Mouse (Mus musculus) liver, embryonic 13.5 days (tissue): ENCODE data around the gene Smok2a. TPM values are rescaled to one million over a fixed set of nuclear protein-coding genes. Genes with fewer than 3 reads are reported as not detected.
"Not testable (repeated sequence)": the region's sequence is repeated elsewhere in the genome, so short reads cannot be mapped to it uniquely, and the experiment has no call there.

Experiments
- ATAC-seq: fragments of 200-750 bp; cut with Nextera tagmentation; 2 replicates; pipeline ENCODE4 v1.8.0; 2017; ENCODE audit warnings: low read depth, mild to moderate bottlenecking, moderate number of reproducible peaks, moderate library complexity
- DNase-seq: peaks from one replicate; pipeline ENCODE4 v3.0.0; 2022
- H3K27ac ChIP-seq: fragments of 300-500 bp; sonication (generic); 2 replicates; pipeline ENCODE4 v1.5.1; 2015; ENCODE audit warnings: moderate library complexity, mild to moderate bottlenecking, inconsistent platforms
- H3K27me3 ChIP-seq: fragments of 300-500 bp; sonication (generic); 2 replicates; pipeline ENCODE4 v1.6.1; 2015; ENCODE audit warnings: mild to moderate bottlenecking, inconsistent platforms
- H3K36me3 ChIP-seq: fragments of 300-500 bp; sonication (generic); 2 replicates; pipeline ENCODE4 v1.6.1; 2015; ENCODE audit warnings: mild to moderate bottlenecking, inconsistent platforms
- H3K4me1 ChIP-seq: fragments of 300-500 bp; sonication (generic); replicated peaks from 2 replicates; pipeline ENCODE4 v1.6.1; 2015; ENCODE audit warnings: inconsistent platforms
- H3K4me2 ChIP-seq: fragments of 300-500 bp; sonication (generic); 2 replicates; pipeline ENCODE4 v1.6.1; 2015; ENCODE audit warnings: inconsistent platforms, mild to moderate bottlenecking, moderate library complexity
- H3K4me3 ChIP-seq: fragments of 300-500 bp; sonication (generic); replicated peaks from 2 replicates; pipeline ENCODE4 v1.5.1; 2015; ENCODE audit warnings: mild to moderate bottlenecking, inconsistent platforms
- H3K9ac ChIP-seq: fragments of 300-500 bp; sonication (generic); 2 replicates; pipeline ENCODE4 v1.6.1; 2015; ENCODE audit warnings: mild to moderate bottlenecking, inconsistent platforms
- H3K9me3 ChIP-seq: fragments of 300-500 bp; sonication (generic); replicated peaks from 2 replicates; pipeline ENCODE4 v1.6.1; 2016; ENCODE audit warnings: inconsistent platforms
- WGBS: fragments of 180-500 bp; shearing (Covaris S2); methylation state at CpG from one replicate; pipeline ENCODE4 v1.1.7; 2015; ENCODE audit not compliant: insufficient replicate concordance; 5-methylcytosine and 5-hydroxymethylcytosine counted together
- polyA plus RNA-seq: library from polyadenylated mRNA; unstranded; fragments of >200 nt; fragmentation: Nextera tagmentation; extraction: Ambion mirVana; gene quantifications from 2 replicates; pipeline ENCODE4 v1.2.1, GENCODE M21; 2015

Smok2a gene
- not detected in 2 replicates for polyA plus RNA-seq

DNA sequence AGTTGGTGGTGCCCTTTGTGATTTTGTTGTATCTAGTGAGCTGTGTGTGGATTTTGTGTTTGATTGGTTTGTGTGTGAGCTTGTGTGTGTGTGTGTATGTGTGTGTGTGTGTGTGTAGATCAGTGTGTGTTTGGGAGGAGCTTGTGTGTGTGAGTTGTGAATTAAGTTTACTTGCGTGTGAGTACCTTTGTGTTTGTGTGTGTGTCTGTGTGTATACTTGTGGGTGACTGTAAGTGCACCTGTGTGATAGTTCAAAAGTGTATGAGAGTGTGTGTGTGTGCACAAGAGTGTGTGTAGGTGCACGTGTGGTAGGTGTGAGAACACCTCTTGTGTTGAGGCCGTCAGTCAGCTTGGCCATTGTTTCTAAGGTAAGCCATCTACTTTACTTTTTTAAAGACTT lies at the start of gene Smok2a:
TSS of gene Smok2a (plus strand) at position 301 of the 400 bp plus-strand sequence.
- no peaks in the 10 kb centered on the region for H3K36me3 ChIP-seq
- no peak within 1 kb of the TSS for H3K4me3 ChIP-seq
- ATAC-seq (no peak), DNase-seq (no peak)
- 67% methylated on average over 3 of the region's 3 CpGs for WGBS
- H3K27me3 ChIP-seq: no peaks in the 10 kb centered on the region
- no peak within 1 kb of the TSS for H3K4me2 ChIP-seq
- H3K9me3 ChIP-seq: peaks cover 69% of the 10 kb centered on the region
- H3K4me1 ChIP-seq: no peaks in the 10 kb centered on the region
- H3K9ac ChIP-seq: no peak within 1 kb of the TSS
- no peak within 1 kb of the TSS for H3K27ac ChIP-seq

DNA sequence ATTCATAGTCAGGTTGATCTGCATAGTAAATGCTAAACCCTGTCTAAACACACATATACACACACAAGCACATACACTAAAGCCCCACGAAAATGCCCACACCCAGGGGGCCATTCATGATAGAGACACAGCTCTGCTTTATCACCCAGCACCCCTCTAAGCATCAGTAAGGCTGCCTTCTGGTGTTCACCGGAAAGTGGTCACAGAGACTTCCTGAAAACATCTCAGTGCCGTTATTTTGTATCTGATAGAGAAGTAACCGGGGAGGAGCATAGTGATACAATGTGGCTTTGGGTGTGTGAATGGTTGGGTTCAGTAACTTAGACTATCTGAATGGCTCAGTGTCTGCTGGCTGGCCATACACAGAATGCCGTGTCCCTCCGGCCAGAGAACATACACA lies 47.4 kb upstream of the Smok2a start:
- not testable (repeated sequence) for H3K9ac ChIP-seq, H3K4me1 ChIP-seq, H3K27ac ChIP-seq, H3K4me3 ChIP-seq, H3K4me2 ChIP-seq, ATAC-seq, H3K9me3 ChIP-seq, H3K27me3 ChIP-seq, H3K36me3 ChIP-seq, DNase-seq
- 60% methylated on average over 6 of the region's 6 CpGs for WGBS

DNA sequence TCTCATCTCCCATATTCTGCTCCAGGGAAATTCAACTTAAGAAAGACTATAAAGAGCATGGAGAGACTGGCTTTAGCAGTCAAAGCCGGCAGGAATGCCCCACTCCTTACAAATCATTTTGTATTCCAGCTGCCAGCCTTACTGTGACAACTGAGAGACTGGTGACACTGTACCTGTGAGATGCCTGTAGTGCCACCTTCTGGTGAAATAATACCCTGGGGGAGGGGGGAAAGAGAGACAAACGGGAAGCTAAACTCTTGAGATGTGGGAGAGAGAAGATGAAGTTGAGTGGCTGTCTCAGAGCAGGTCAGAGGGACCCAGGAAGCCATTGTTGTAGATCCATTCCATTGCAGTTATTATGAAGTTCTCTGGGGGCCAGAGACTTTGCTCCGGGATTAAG lies 47.0 kb upstream of the Smok2a start:
- H3K27ac ChIP-seq, H3K4me2 ChIP-seq, H3K9me3 ChIP-seq, H3K36me3 ChIP-seq, H3K27me3 ChIP-seq, DNase-seq, H3K4me3 ChIP-seq, H3K4me1 ChIP-seq, H3K9ac ChIP-seq, ATAC-seq: not testable (repeated sequence)
- 28% methylated on average over 2 of the region's 3 CpGs for WGBS

- not testable (repeated sequence) for H3K9ac ChIP-seq, H3K4me2 ChIP-seq, H3K27ac ChIP-seq, H3K9me3 ChIP-seq, H3K36me3 ChIP-seq, H3K4me3 ChIP-seq, ATAC-seq, H3K4me1 ChIP-seq, H3K27me3 ChIP-seq, DNase-seq
- no CpG with 5 or more reads among the region's 1 CpGs for WGBS
Measured at GRCm38 (mm10) chr17:13175609-13176008, 45.4 kb upstream of the Smok2a start.

- not testable (repeated sequence) for DNase-seq, H3K9ac ChIP-seq, H3K4me1 ChIP-seq, H3K36me3 ChIP-seq, H3K27me3 ChIP-seq, H3K4me2 ChIP-seq, H3K4me3 ChIP-seq, H3K27ac ChIP-seq
- ATAC-seq: peak; percentile 40; the same call in 1 of the 2 replicates
- peaks cover 18% of the 10 kb centered on the region for H3K9me3 ChIP-seq
- 29% methylated on average over 1 of the region's 1 CpGs for WGBS
Measured at GRCm38 (mm10) chr17:13177796-13178195, 43.2 kb upstream of the Smok2a start.

GRCm38 (mm10) chr17:13179021-13179420 lies 42.0 kb upstream of the Smok2a start:
- not testable (repeated sequence) for DNase-seq, ATAC-seq, H3K4me1 ChIP-seq, H3K4me3 ChIP-seq, H3K9ac ChIP-seq, H3K36me3 ChIP-seq, H3K27me3 ChIP-seq, H3K27ac ChIP-seq, H3K4me2 ChIP-seq
- WGBS: 69% methylated on average over 4 of the region's 4 CpGs
- H3K9me3 ChIP-seq: peaks cover 21% of the 10 kb centered on the region

GRCm38 (mm10) chr17:13180491-13180890 lies 40.5 kb upstream of the Smok2a start:
- ATAC-seq, H3K4me2 ChIP-seq, H3K27ac ChIP-seq, H3K4me1 ChIP-seq, H3K9ac ChIP-seq, H3K4me3 ChIP-seq, H3K27me3 ChIP-seq, H3K36me3 ChIP-seq, DNase-seq: not testable (repeated sequence)
- 70% methylated on average over 5 of the region's 5 CpGs for WGBS
- peaks cover 25% of the 10 kb centered on the region for H3K9me3 ChIP-seq

DNA sequence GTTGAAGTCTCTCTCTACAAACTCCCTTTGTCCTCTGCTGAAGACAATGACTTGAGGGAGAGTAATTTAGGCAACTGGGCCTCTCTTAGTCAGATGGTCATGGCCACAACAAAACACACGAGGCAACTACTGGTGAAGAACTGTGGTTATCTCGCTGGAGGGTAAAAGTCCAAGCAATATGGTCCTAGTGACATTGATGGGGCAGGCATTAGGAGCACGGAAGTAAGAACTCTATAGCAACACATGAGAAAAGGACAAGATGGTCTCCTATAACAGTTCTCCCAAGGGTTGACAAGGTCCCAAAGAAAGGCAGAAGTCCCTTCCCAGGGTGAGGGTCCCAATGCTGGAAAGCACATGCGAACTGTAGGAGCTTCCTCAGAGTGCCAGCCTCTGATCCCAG lies 38.3 kb upstream of the Smok2a start:
- peaks cover 36% of the 10 kb centered on the region for H3K9me3 ChIP-seq
- WGBS: 40% methylated on average over 3 of the region's 4 CpGs
- H3K4me2 ChIP-seq: not testable (repeated sequence)

GRCm38 (mm10) chr17:13184514-13184913 lies 36.5 kb upstream of the Smok2a start:
- not testable (repeated sequence) for DNase-seq, H3K9ac ChIP-seq, H3K4me3 ChIP-seq, H3K27ac ChIP-seq, H3K36me3 ChIP-seq, ATAC-seq, H3K4me1 ChIP-seq, H3K27me3 ChIP-seq, H3K4me2 ChIP-seq
- peaks cover 38% of the 10 kb centered on the region for H3K9me3 ChIP-seq
- WGBS: 79% methylated on average over 4 of the region's 5 CpGs

More for the DNA sequence above, 38.3 kb upstream of the Smok2a start:
- not testable (repeated sequence) for H3K27ac ChIP-seq, H3K4me1 ChIP-seq, H3K4me3 ChIP-seq, H3K36me3 ChIP-seq, ATAC-seq, H3K27me3 ChIP-seq, DNase-seq, H3K9ac ChIP-seq

- not testable (repeated sequence) for H3K4me1 ChIP-seq, ATAC-seq, H3K36me3 ChIP-seq, DNase-seq, H3K9ac ChIP-seq, H3K4me3 ChIP-seq, H3K27ac ChIP-seq, H3K27me3 ChIP-seq, H3K4me2 ChIP-seq
- 67% methylated on average over 6 of the region's 6 CpGs for WGBS
- peaks cover 26% of the 10 kb centered on the region for H3K9me3 ChIP-seq
Measured at GRCm38 (mm10) chr17:13186541-13186940, 34.4 kb upstream of the Smok2a start.

- ATAC-seq: not testable (repeated sequence)
Measured at GRCm38 (mm10) chr17:13187621-13188020, 33.4 kb upstream of the Smok2a start.

GRCm38 (mm10) chr17:13188846-13189245 lies 32.1 kb upstream of the Smok2a start:
- not testable (repeated sequence) for H3K36me3 ChIP-seq, H3K27me3 ChIP-seq, H3K27ac ChIP-seq, H3K4me1 ChIP-seq, H3K4me3 ChIP-seq, H3K9ac ChIP-seq, ATAC-seq, H3K4me2 ChIP-seq, DNase-seq
- 69% methylated on average over 2 of the region's 2 CpGs for WGBS
- peaks cover 29% of the 10 kb centered on the region for H3K9me3 ChIP-seq

More at GRCm38 (mm10) chr17:13187621-13188020, 33.4 kb upstream of the Smok2a start:
- H3K9me3 ChIP-seq: peaks cover 28% of the 10 kb centered on the region
- not testable (repeated sequence) for H3K4me1 ChIP-seq, DNase-seq, H3K9ac ChIP-seq, H3K36me3 ChIP-seq, H3K27ac ChIP-seq, H3K4me3 ChIP-seq, H3K4me2 ChIP-seq, H3K27me3 ChIP-seq
- 49% methylated on average over 6 of the region's 6 CpGs for WGBS
